Mouse (Mus musculus) spleen, adult 12 weeks (tissue): ENCODE data around the gene Slc24a4.

Experiments used
- DNase-seq: peaks from one replicate; pipeline ENCODE4 v3.0.0; 2022; ENCODE audit warnings: low spot score

Gene Slc24a4

GRCm38 (mm10) chr12:102128081-102128790, at the start of gene Slc24a4:
Gene Slc24a4 (plus strand): TSS chr12:102128733.
- DNase-seq: no peak

GRCm38 (mm10) chr12:102082648-102083425, 45.7 kb upstream of the Slc24a4 start:
- no peak for DNase-seq

GRCm38 (mm10) chr12:102090535-102090934, 38.0 kb upstream of the Slc24a4 start:
- no peak for DNase-seq

- DNase-seq: no peak
Observed at GRCm38 (mm10) chr12:102092342-102093094, 36.0 kb upstream of the Slc24a4 start.

GRCm38 (mm10) chr12:102105990-102106389, 22.5 kb upstream of the Slc24a4 start:
- no peak for DNase-seq

GRCm38 (mm10) chr12:102108851-102109250, 19.7 kb upstream of the Slc24a4 start:
- DNase-seq: no peak

GRCm38 (mm10) chr12:102112491-102112890, 16.0 kb upstream of the Slc24a4 start:
- no peak for DNase-seq

GRCm38 (mm10) chr12:102112901-102113300, 15.6 kb upstream of the Slc24a4 start:
- DNase-seq: no peak

GRCm38 (mm10) chr12:102113391-102113790, 15.1 kb upstream of the Slc24a4 start:
- no peak for DNase-seq

- no peak for DNase-seq
Observed at GRCm38 (mm10) chr12:102116580-102116979, 12.0 kb upstream of the Slc24a4 start.

- no peak for DNase-seq
Observed at GRCm38 (mm10) chr12:102118014-102118413, 10.5 kb upstream of the Slc24a4 start.

- DNase-seq: no peak
Observed at GRCm38 (mm10) chr12:102127601-102128000, 932 bp upstream of the Slc24a4 start.

- no peak for DNase-seq
Observed at GRCm38 (mm10) chr12:102128791-102129507, 416 bp downstream of the Slc24a4 start.

- DNase-seq: no peak
Observed at GRCm38 (mm10) chr12:102129508-102130030, 1.0 kb downstream of the Slc24a4 start.

- no peak for DNase-seq
Observed at GRCm38 (mm10) chr12:102139710-102140109, 11.2 kb downstream of the Slc24a4 start.

GRCm38 (mm10) chr12:102141330-102141729, 12.8 kb downstream of the Slc24a4 start:
- DNase-seq: no peak

- DNase-seq: no peak
Observed at GRCm38 (mm10) chr12:102147678-102148077, 19.1 kb downstream of the Slc24a4 start.

GRCm38 (mm10) chr12:102148746-102149145, 20.2 kb downstream of the Slc24a4 start:
- DNase-seq: no peak

- no peak for DNase-seq
Observed at GRCm38 (mm10) chr12:102151185-102151584, 22.7 kb downstream of the Slc24a4 start.

- DNase-seq: no peak
Observed at GRCm38 (mm10) chr12:102153796-102154195, 25.3 kb downstream of the Slc24a4 start.

GRCm38 (mm10) chr12:102154815-102155214, 26.3 kb downstream of the Slc24a4 start:
- DNase-seq: no peak

GRCm38 (mm10) chr12:102164632-102165031, 36.1 kb downstream of the Slc24a4 start:
- no peak for DNase-seq
